Mouse (Mus musculus) induced T-regulatory cell, adult 2 months (primary cell): ENCODE measurements around the gene Kalrn.
A peak's percentile ranks its signal among the peaks of the same experiment; 100 is the strongest.

Source experiments
- DNase-seq: peaks from one replicate; pipeline ENCODE4 v3.0.0-alpha.2; 2012; ENCODE audit warnings: low read depth

The Kalrn gene

DNA sequence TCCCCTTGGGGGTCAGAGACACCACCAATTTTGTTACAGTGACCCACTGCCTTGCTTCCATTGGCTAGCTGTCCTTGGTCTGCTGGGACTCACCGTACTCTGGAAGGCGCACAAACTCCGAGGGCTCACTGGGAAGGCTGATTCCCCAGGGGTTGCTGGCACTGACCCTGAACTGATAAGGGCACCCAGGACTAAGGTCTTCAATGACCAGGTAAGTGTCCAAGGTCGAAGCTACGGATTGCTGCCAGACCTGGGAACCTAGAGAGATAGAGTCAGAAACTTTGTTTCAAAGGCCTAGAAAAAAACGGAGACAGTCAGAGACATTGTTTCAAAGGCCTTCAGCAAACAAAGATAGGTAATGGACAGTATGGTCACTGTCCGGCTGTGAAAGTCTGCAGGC, 586.3 kb downstream of the Kalrn start:
- no peak for DNase-seq

- no peak for DNase-seq
Observed at GRCm38 (mm10) chr16:33985372-33985771, 588.0 kb downstream of the Kalrn start.

DNA sequence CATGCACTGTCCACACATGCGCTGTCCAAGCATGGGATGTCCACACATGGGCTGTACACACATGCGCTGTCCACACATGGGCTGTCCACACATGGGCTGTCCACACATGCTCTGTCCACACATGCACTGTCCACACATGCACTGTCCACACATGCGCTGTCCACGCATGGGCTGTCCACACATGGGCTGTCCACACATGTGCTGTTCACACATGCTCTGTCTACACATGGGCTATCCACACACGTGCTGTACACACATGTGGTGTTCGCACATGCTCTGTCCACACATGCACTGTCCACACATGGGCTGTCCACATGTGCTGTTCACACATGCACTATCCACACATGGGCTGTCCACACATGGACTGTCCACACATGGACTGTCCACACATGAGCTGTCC, 589.6 kb downstream of the Kalrn start:
- no peak for DNase-seq

DNA sequence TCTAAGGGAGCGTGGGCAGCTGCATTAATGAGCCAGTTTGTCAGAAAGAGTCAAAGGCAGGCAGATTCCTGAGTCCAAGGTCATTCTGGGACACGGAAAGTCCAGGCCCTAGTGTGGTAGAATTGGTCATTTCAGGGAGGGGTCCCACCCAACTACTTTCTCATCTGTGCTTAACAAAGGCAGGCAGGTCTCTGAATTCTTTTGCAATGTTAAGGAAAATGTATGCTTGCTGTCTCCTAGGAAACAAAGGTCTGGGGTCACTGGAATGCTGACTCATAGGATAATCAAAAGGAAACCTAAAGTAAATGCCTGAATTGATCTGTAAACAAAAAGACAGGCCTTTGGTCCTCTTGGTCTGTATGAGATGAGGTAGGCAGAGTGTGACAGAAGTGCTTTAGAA, 593.5 kb downstream of the Kalrn start:
- no peak for DNase-seq

GRCm38 (mm10) chr16:33967283-33967640, 606.1 kb downstream of the Kalrn start:
- no peak for DNase-seq

- DNase-seq = peak; percentile 92
Observed at GRCm38 (mm10) chr16:33966538-33967282, 606.6 kb downstream of the Kalrn start, which contains the start of gene Umps. Gene Umps (minus strand): TSS chr16:33967038.

DNA sequence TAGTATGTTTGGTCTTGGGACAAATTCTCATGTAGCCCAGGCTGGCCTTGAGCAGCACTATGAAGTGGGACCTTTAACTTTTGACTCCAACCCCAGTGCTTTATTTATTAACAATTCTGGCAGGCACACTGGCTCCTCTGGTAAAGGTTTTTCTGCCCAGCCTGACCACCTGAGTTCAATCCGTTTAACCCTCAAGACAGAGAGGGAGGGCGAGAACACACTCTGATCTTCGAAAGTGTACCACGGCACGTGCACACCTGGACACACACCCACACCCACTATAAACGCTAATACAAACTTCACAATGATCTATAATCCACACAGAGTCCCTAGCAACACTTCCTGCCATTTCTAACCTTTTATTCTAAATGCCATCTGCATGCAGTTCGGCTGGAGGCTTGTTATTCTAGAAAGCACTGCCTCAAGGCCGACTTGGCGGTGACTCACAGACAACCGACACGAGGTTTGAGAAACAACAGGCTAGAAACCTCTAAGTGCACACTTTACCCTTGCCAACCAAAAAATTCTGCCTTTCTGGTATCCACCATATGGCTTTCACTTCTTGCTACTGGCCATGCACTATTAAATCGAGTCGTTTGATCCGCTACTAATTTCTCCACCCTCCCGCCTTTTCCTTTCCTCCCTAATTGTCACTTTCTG, 607.3 kb downstream of the Kalrn start:
- DNase-seq = peak; percentile 58

GRCm38 (mm10) chr16:33963509-33963908, 609.8 kb downstream of the Kalrn start:
- no peak for DNase-seq

GRCm38 (mm10) chr16:33954793-33955192, 618.5 kb downstream of the Kalrn start:
- DNase-seq = no peak

GRCm38 (mm10) chr16:33953008-33953407, 620.3 kb downstream of the Kalrn start:
- no peak for DNase-seq

DNA sequence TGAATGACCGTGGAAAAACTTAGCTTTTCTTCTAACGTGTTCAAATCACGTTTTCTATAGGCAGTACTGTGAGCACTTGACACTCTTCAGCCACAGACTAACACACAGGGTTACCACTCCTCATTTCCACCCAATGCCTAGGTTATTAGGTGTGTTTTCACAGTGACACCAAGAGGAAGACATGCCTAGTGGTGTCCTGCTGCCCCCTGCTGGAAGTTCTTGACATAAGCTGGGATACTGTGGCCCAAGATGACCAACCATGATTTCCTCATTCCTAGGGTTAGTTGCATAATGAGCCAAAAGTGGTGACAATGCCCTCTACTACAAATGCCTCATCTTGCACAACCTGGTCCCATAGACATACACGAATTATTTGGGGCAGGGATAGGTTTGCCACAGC, 622.5 kb downstream of the Kalrn start:
- DNase-seq = peak; percentile 83

DNA sequence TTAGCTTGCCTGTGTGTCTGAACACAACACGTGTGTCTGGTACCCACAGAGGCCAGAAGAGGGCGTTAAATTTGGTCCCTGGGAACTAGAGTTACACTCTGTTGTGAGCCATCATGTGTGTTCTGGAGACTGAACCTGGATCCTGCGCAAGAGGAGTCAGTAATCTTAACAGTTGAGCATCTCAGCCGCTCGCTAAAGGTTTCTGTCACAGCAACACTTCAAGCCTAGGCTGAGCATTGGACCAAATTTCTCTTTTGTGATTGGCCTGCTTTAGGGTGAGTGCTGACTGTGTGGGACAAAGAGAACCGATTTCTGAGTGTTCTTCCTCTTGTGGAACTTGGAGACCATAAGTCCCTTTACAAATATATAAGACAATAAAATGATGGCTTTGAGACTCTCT, 622.9 kb downstream of the Kalrn start:
- DNase-seq = peak; percentile 18

- no peak for DNase-seq
Observed at GRCm38 (mm10) chr16:33947664-33948571, 625.4 kb downstream of the Kalrn start.

- no peak for DNase-seq
Observed at GRCm38 (mm10) chr16:33946021-33946420, 627.3 kb downstream of the Kalrn start.

- DNase-seq = no peak
Observed at GRCm38 (mm10) chr16:33944772-33945171, 628.6 kb downstream of the Kalrn start.

DNA sequence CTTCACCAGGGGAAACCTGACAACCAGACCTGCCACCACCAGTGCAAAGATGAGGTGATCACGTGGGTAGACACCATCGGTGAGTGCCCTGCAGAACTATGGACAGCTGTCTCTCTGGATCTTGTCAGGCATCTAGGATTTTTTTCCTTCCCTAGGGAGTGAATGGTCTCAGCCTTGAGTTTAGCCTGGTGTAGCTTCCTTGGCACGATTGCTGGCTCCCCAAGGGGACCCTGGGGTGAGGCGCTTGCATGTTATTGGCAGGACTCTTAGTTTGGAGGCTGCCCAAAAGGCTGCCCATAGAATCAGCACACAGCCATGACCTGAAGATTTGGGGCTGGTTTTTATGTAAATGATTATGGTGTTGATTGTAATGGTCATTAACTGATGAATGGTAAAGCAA, 629.2 kb downstream of the Kalrn start:
- no peak for DNase-seq

- no peak for DNase-seq
Observed at GRCm38 (mm10) chr16:33943388-33943787, 629.9 kb downstream of the Kalrn start.

DNA sequence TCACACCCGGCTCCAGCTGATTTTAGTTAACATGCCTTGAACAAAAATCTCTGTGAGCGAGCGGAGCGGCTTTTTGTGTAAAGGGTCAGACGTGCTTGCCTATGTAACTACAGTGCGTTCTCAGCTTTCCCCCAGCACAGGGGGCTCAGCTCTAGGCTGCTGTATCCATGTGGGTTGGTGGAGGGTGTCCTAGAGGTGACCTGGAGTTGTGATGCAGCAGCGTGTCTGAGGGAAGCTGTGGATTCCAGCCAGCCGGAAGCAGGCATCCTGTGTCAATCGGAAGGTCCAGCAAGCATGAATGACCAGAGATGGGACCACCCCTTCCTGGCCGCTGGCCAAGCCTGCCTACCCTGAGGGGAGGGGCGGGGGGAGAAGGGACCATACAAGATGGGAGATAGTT, 631.0 kb downstream of the Kalrn start:
- DNase-seq = no peak

DNA sequence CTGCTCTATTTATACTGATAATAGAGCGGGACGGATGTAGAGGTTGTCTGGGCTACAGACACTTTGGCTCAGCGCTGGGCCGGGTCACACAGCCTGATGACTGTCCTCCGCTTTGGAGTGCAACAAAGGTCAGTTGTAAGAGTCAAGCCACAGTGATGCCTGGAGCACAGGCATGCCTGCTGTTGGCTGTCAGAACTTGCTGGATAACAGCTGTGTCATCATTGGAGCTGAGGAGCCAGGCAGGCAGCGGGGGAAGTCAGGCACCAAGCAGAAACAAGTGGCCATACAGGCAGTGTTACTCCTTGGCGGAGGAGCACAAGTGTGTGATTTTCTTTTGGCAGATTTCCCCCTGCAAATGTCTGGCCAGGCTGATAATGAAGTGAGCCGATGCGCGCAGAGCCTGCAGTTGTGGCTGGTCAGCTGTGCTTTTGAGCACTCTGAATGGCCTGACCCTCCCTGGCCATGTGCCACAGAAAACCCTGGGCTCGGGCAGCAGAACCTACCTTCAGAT, 632.0 kb downstream of the Kalrn start:
- DNase-seq = no peak

GRCm38 (mm10) chr16:33940095-33940494, 633.2 kb downstream of the Kalrn start:
- DNase-seq = no peak

GRCm38 (mm10) chr16:33939636-33940035, 633.7 kb downstream of the Kalrn start:
- no peak for DNase-seq

GRCm38 (mm10) chr16:33939133-33939531, 634.2 kb downstream of the Kalrn start:
- no peak for DNase-seq
